Mouse (Mus musculus) heart, postnatal 0 days (tissue): ENCODE measurements around the gene Heatr3. TPM values are rescaled to one million over a fixed set of nuclear protein-coding genes. Genes with fewer than 3 reads are reported as not detected.

Experiments used
- ATAC-seq: fragments of 200-750 bp; cut with Nextera tagmentation; 2 replicates; pipeline ENCODE4 v1.8.0; 2017; ENCODE audit warnings: low read depth, moderate number of reproducible peaks, moderate library complexity; ENCODE audit not compliant: insufficient read depth
- DNase-seq: peaks from one replicate; pipeline ENCODE4 v3.0.0-alpha.2; 2016; ENCODE audit warnings: low spot score
- H3K27ac ChIP-seq: fragments of 300-500 bp; sonication (generic); 2 replicates; pipeline ENCODE4 v1.5.1; 2014; ENCODE audit warnings: low read depth, mild to moderate bottlenecking
- H3K27me3 ChIP-seq: fragments of 300-500 bp; sonication (generic); 2 replicates; pipeline ENCODE4 v1.6.1; 2014; ENCODE audit warnings: low read length, mixed read lengths; ENCODE audit not compliant: control insufficient read depth, insufficient read depth
- H3K36me3 ChIP-seq: fragments of 300-500 bp; sonication (generic); replicated peaks from 2 replicates; pipeline ENCODE4 v1.6.1; 2014; ENCODE audit warnings: low read length, mixed read lengths; ENCODE audit not compliant: control insufficient read depth, insufficient read depth
- H3K4me1 ChIP-seq: fragments of 300-500 bp; sonication (generic); 2 replicates; pipeline ENCODE4 v1.6.1; 2014; ENCODE audit warnings: antibody characterized with exemption; ENCODE audit not compliant: control insufficient read depth, insufficient read depth
- H3K4me2 ChIP-seq: fragments of 300-500 bp; sonication (generic); 2 replicates; pipeline ENCODE4 v1.6.1; 2014; ENCODE audit warnings: low read depth, mild to moderate bottlenecking, low read length, moderate library complexity
- H3K4me3 ChIP-seq: fragments of 300-500 bp; sonication (generic); 2 replicates; pipeline ENCODE4 v1.5.1; 2014; ENCODE audit warnings: low read depth, low read length
- H3K9ac ChIP-seq: fragments of 300-500 bp; sonication (generic); replicated peaks from 2 replicates; pipeline ENCODE4 v1.6.1; 2014; ENCODE audit warnings: low read depth, low read length, mixed read lengths
- H3K9me3 ChIP-seq: fragments of 300-500 bp; sonication (generic); replicated peaks from 2 replicates; pipeline ENCODE4 v1.6.1; 2016; ENCODE audit warnings: low read length; ENCODE audit not compliant: control insufficient read depth
- CTCF ChIP-seq: IDR thresholded peaks from 2 replicates; pipeline ENCODE4 v1.5.1; 2016; ENCODE audit warnings: antibody characterized with exemption, control low read depth, low read depth
- EP300 ChIP-seq: IDR thresholded peaks from 2 replicates; pipeline ENCODE4 v1.6.1; 2016; ENCODE audit warnings: antibody characterized with exemption, low read depth
- WGBS: fragments of 180-500 bp; shearing (Covaris S2); extraction: QIAGEN DNeasy Blood & Tissue Kit; methylation state at CpG from one replicate; pipeline ENCODE4 v1.1.7; 2014; 5-methylcytosine and 5-hydroxymethylcytosine counted together
- polyA plus RNA-seq: library from polyadenylated mRNA; unstranded; fragments of >200 nt; fragmentation: Nextera tagmentation; extraction: Ambion mirVana; gene quantifications from 2 replicates; pipeline ENCODE4 v1.2.1, GENCODE M21; 2015
- total RNA-seq: library from RNA; depleted of rRNA; stranded (reverse); fragments of >200 nt; gene quantifications from 2 replicates; pipeline ENCODE4 v1.2.3, GENCODE M21; 2014; ENCODE audit warnings: low replicate concordance

The Heatr3 gene
- total and polyA plus RNA-seq, 2 experiments from 2014 or later: 16.0 to 20.6 TPM

GRCm38 (mm10) chr8:88109241-88109640 is 28.4 kb upstream of the Heatr3 start:
- no peak overlapping the region for H3K27ac ChIP-seq
- H3K4me3 ChIP-seq: no peak overlapping the region
- H3K36me3 ChIP-seq: no peaks in the 10 kb centered on the region
- no peaks in the 10 kb centered on the region for H3K9me3 ChIP-seq
- no peak for ATAC-seq
- WGBS: 85% methylated on average over 4 of the region's 4 CpGs
- TF ChIP-seq CTCF: no peak
- no peak for TF ChIP-seq EP300
- H3K4me1 ChIP-seq: no peaks in the 10 kb centered on the region
- H3K4me2 ChIP-seq: no peak overlapping the region
- no peak overlapping the region for H3K9ac ChIP-seq
- no peaks in the 10 kb centered on the region for H3K27me3 ChIP-seq
- DNase-seq: no peak

GRCm38 (mm10) chr8:88118456-88119036 is 19.1 kb upstream of the Heatr3 start, which contains the start of gene Cnep1r1:
TSS of gene Cnep1r1 (plus strand) at chr8:88118769.
- WGBS: under 1% methylated on average over 49 of the region's 49 CpGs

GRCm38 (mm10) chr8:88119076-88119475 is 18.6 kb upstream of the Heatr3 start:
- H3K9me3 ChIP-seq: no peaks in the 10 kb centered on the region

More at GRCm38 (mm10) chr8:88118456-88119036, 19.1 kb upstream of the Heatr3 start, which contains the start of gene Cnep1r1:
- H3K9me3 ChIP-seq: no peaks in the 10 kb centered on the region
- H3K27ac ChIP-seq: peak within 1 kb of the TSS; percentile 82
- DNase-seq (peak; percentile 97), ATAC-seq (peak; percentile 99)
- peak within 1 kb of the TSS; percentile 78 for H3K9ac ChIP-seq
- H3K4me2 ChIP-seq: peak within 1 kb of the TSS; percentile 87
- no peaks in the 10 kb centered on the region for H3K4me1 ChIP-seq
- H3K27me3 ChIP-seq: no peaks in the 10 kb centered on the region
- H3K4me3 ChIP-seq: peak within 1 kb of the TSS; percentile 76
- peaks cover 10% of the 10 kb centered on the region for H3K36me3 ChIP-seq
- TF ChIP-seq CTCF: peak; percentile 67
- TF ChIP-seq EP300: peak; percentile 80; the same call in 1 of the 2 replicates

GRCm38 (mm10) chr8:88124850-88125249 is 12.8 kb upstream of the Heatr3 start:
- H3K9me3 ChIP-seq: no peaks in the 10 kb centered on the region
- H3K4me1 ChIP-seq: no peaks in the 10 kb centered on the region
- H3K4me2 ChIP-seq: no peak overlapping the region
- ATAC-seq (no peak), DNase-seq (no peak)
- H3K9ac ChIP-seq: no peak overlapping the region
- TF ChIP-seq EP300: no peak
- no peak for TF ChIP-seq CTCF
- no peaks in the 10 kb centered on the region for H3K27me3 ChIP-seq
- no peak overlapping the region for H3K4me3 ChIP-seq
- WGBS: 89% methylated on average over 2 of the region's 2 CpGs
- peaks cover 43% of the 10 kb centered on the region for H3K36me3 ChIP-seq
- no peak overlapping the region for H3K27ac ChIP-seq

More at GRCm38 (mm10) chr8:88119076-88119475, 18.6 kb upstream of the Heatr3 start:
- Histone ChIP-seq H3K36me3 (peaks cover 11% of the 10 kb centered on the region), H3K4me1 (no peaks in the 10 kb centered on the region), H3K27me3 (no peaks in the 10 kb centered on the region), H3K9ac (peak overlapping the region; percentile 78), H3K4me2 (peak overlapping the region; percentile 87), H3K27ac (peak overlapping the region; percentile 82), H3K4me3 (peak overlapping the region; percentile 76)
- TF ChIP-seq EP300: no peak
- TF ChIP-seq CTCF: no peak
- DNase-seq (no peak), ATAC-seq (peak; percentile 24; the same call in 1 of the 2 replicates)
- WGBS: under 1% methylated on average over 11 of the region's 11 CpGs

GRCm38 (mm10) chr8:88129397-88129796 is 8.3 kb upstream of the Heatr3 start:
- no peaks in the 10 kb centered on the region for H3K27me3 ChIP-seq
- no peak overlapping the region for H3K27ac ChIP-seq
- ATAC-seq (no peak), DNase-seq (no peak)
- no peaks in the 10 kb centered on the region for H3K9me3 ChIP-seq
- no peak overlapping the region for H3K4me2 ChIP-seq
- H3K4me3 ChIP-seq: no peak overlapping the region
- TF ChIP-seq CTCF (no peak), EP300 (no peak)
- 85% methylated on average over 4 of the region's 4 CpGs for WGBS
- no peaks in the 10 kb centered on the region for H3K4me1 ChIP-seq
- H3K36me3 ChIP-seq: peaks cover 65% of the 10 kb centered on the region
- H3K9ac ChIP-seq: no peak overlapping the region
